Mouse (Mus musculus): ENCODE results near the gene Tob2. TPM values are rescaled to one million over a fixed set of nuclear protein-coding genes. Genes with fewer than 3 reads are reported as not detected.

Gene Tob2
- total and polyA plus RNA-seq, 3 experiments: 5.6 to 25.3 (median 22.0) TPM

DNA sequence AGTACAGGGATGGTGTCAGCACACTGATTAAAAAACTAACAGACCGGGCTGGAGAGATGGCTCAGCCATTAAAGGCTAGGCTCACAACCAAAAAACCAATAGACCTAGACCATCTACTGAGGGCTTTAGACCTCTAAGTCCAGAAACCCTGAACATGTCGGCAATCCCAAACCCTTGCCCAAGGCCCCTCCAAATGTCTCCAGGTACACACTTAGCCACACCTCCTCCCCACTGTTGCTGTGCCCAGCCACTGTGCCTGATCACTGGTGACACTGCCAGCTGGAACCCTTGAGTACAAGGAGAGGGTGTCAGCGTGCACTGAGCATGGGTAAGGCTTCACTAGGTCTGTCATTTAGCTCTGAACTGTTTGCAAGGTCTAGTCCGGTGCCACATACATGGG, 60.2 kb downstream of the Tob2 start:
- Histone ChIP-seq H3K4me2 (ENCODE audit: insufficient read depth, low read depth, poor library complexity, severe bottlenecking) (no peak overlapping the region), H3K9ac (ENCODE audit: insufficient read depth, low read depth) (no peak overlapping the region), H3K9me3 (replicated peaks; ENCODE audit: low read length) (no peaks in the 10 kb centered on the region), H3K4me3 (replicated peaks in 1 of 3; ENCODE audit: low read depth in 2 of 3, low read length in 2 of 3, poor library complexity in 1 of 3) (no peak overlapping the region), H3K4me1 (ENCODE audit: control insufficient read depth in 1 of 2, insufficient read depth in 2 of 2) (peaks cover 0 to 11% of the 10 kb centered on the region in 2 experiments; a peak in 2 of 4 replicates), H3K36me3 (replicated peaks in 1 of 2; ENCODE audit: control insufficient read depth in 1 of 2, insufficient read depth in 1 of 2, low read length in 1 of 2) (peaks cover 5 to 28% of the 10 kb centered on the region in 2 experiments), H3K79me2 (replicated peaks; ENCODE audit: control insufficient read depth, extremely low read depth, insufficient read depth, poor library complexity, severe bottlenecking) (no peaks in the 10 kb centered on the region), H3K27ac (ENCODE audit: insufficient read depth, low read depth) (no peak overlapping the region), H3K27me3 (replicated peaks) (peaks cover 5% of the 10 kb centered on the region)
- DNase-seq (ENCODE audit: extremely low read depth): no peak
- dilution Hi-C loops (cut with MboI; ENCODE audit: extremely low pct_ligation_motif_present, extremely low pct_unique_long_range_greater_than_20kb, low sequenced_read_pairs) (no loop called here), in situ Hi-C loops (cut with MboI; ENCODE audit: low pct_ligation_motif_present, low pct_unique_long_range_greater_than_20kb, low sequenced_read_pairs) (no loop called here)
- no peak for TF ChIP-seq JUN (IDR thresholded peaks at IDR 0.05; ENCODE audit: insufficient read depth, low read depth, low read length)
- TF ChIP-seq MEF2A (IDR thresholded peaks at IDR 0.05; ENCODE audit: borderline replicate concordance, low read depth, low read length): no peak
- TF ChIP-seq TBP (conservative IDR thresholded peaks at IDR 0.05; ENCODE audit: low read depth, low read length): no peak
- no peak for TF ChIP-seq GABPA (IDR thresholded peaks at IDR 0.05; ENCODE audit: insufficient replicate concordance, low read depth, low read length)

Other genes starting within 250 kb of the Tob2 start
- 29.7 and 40.8 TPM in 2 replicates for gene L3mbtl2, start 194.9 kb downstream of the Tob2 start, total RNA-seq (2012; rRNA removed)
- 26.4 and 29.2 TPM in 2 replicates for gene L3mbtl2, start 194.9 kb downstream of the Tob2 start, total RNA-seq (2014; rRNA removed)
- 37.3 and 40.0 TPM in 2 replicates for gene L3mbtl2, start 194.9 kb downstream of the Tob2 start, polyA plus RNA-seq (2012; ENCODE audit: insufficient read length, low read depth)
- 0.17 and 0.21 TPM in 2 replicates for gene Chadl, start 161.5 kb downstream of the Tob2 start, total RNA-seq (2012; rRNA removed)
- not detected in 2 replicates for gene Chadl, start 161.5 kb downstream of the Tob2 start, total RNA-seq (2014; rRNA removed)
- gene Chadl, start 161.5 kb downstream of the Tob2 start, polyA plus RNA-seq (2012; ENCODE audit: insufficient read length, low read depth): 0.40 and 0.51 TPM in 2 replicates
- gene Zc3h7b, start 113.7 kb downstream of the Tob2 start, total RNA-seq (2012; rRNA removed): 19.7 and 20.4 TPM in 2 replicates
- 7.9 and 8.4 TPM in 2 replicates for gene Zc3h7b, start 113.7 kb downstream of the Tob2 start, total RNA-seq (2014; rRNA removed)
- 37.2 and 43.1 TPM in 2 replicates for gene Zc3h7b, start 113.7 kb downstream of the Tob2 start, polyA plus RNA-seq (2012; ENCODE audit: insufficient read length, low read depth)
- 180 and 227 TPM in 2 replicates for gene Rangap1, start 113.3 kb downstream of the Tob2 start, total RNA-seq (2012; rRNA removed)
- 128 and 130 TPM in 2 replicates for gene Rangap1, start 113.3 kb downstream of the Tob2 start, total RNA-seq (2014; rRNA removed)
- gene Rangap1, start 113.3 kb downstream of the Tob2 start, polyA plus RNA-seq (2012; ENCODE audit: insufficient read length, low read depth): 207 and 213 TPM in 2 replicates
- 12.8 and 14.9 TPM in 2 replicates for gene Tef, start 56.4 kb downstream of the Tob2 start, total RNA-seq (2012; rRNA removed)
- 14.4 and 14.7 TPM in 2 replicates for gene Tef, start 56.4 kb downstream of the Tob2 start, total RNA-seq (2014; rRNA removed)
- 15.8 and 17.2 TPM in 2 replicates for gene Tef, start 56.4 kb downstream of the Tob2 start, polyA plus RNA-seq (2012; ENCODE audit: insufficient read length, low read depth)
- gene Phf5a, start 13.1 kb upstream of the Tob2 start, total RNA-seq (2012; rRNA removed): 86.3 and 126 TPM in 2 replicates
- gene Phf5a, start 13.1 kb upstream of the Tob2 start, total RNA-seq (2014; rRNA removed): 116 and 137 TPM in 2 replicates
- gene Phf5a, start 13.1 kb upstream of the Tob2 start, polyA plus RNA-seq (2012; ENCODE audit: insufficient read length, low read depth): 177 and 228 TPM in 2 replicates
- gene Aco2, start 13.5 kb upstream of the Tob2 start, total RNA-seq (2012; rRNA removed): 177 and 190 TPM in 2 replicates
- gene Aco2, start 13.5 kb upstream of the Tob2 start, total RNA-seq (2014; rRNA removed): 150 and 161 TPM in 2 replicates
- gene Aco2, start 13.5 kb upstream of the Tob2 start, polyA plus RNA-seq (2012; ENCODE audit: insufficient read length, low read depth): 205 and 222 TPM in 2 replicates
- 59.3 and 64.9 TPM in 2 replicates for gene Polr3h, start 67.4 kb upstream of the Tob2 start, total RNA-seq (2012; rRNA removed)
- 40.5 and 40.7 TPM in 2 replicates for gene Polr3h, start 67.4 kb upstream of the Tob2 start, total RNA-seq (2014; rRNA removed)
- gene Polr3h, start 67.4 kb upstream of the Tob2 start, polyA plus RNA-seq (2012; ENCODE audit: insufficient read length, low read depth): 153 and 224 TPM in 2 replicates
- gene Csdc2, start 78.0 kb upstream of the Tob2 start, total RNA-seq (2012; rRNA removed): 0.08 and 0.13 TPM in 2 replicates
- gene Csdc2, start 78.0 kb upstream of the Tob2 start, total RNA-seq (2014; rRNA removed): not detected in 2 replicates
- gene Csdc2, start 78.0 kb upstream of the Tob2 start, polyA plus RNA-seq (2012; ENCODE audit: insufficient read length, low read depth): 0.43 and 0.45 TPM in 2 replicates
- gene Pmm1, start 102.1 kb upstream of the Tob2 start, total RNA-seq (2012; rRNA removed): 120 and 128 TPM in 2 replicates
- gene Pmm1, start 102.1 kb upstream of the Tob2 start, total RNA-seq (2014; rRNA removed): 48.3 and 51.8 TPM in 2 replicates
- gene Pmm1, start 102.1 kb upstream of the Tob2 start, polyA plus RNA-seq (2012; ENCODE audit: insufficient read length, low read depth): 140 and 153 TPM in 2 replicates
- gene 1700029P11Rik, start 121.7 kb upstream of the Tob2 start, total RNA-seq (2012; rRNA removed): not detected in 2 replicates
- gene 1700029P11Rik, start 121.7 kb upstream of the Tob2 start, total RNA-seq (2014; rRNA removed): not detected in 2 replicates
- gene 1700029P11Rik, start 121.7 kb upstream of the Tob2 start, polyA plus RNA-seq (2012; ENCODE audit: insufficient read length, low read depth): not detected in 2 replicates
- gene Xrcc6, start 129.0 kb upstream of the Tob2 start, total RNA-seq (2012; rRNA removed): 67.3 and 80.0 TPM in 2 replicates
- gene Xrcc6, start 129.0 kb upstream of the Tob2 start, total RNA-seq (2014; rRNA removed): 79.5 and 83.5 TPM in 2 replicates
- 80.8 and 94.0 TPM in 2 replicates for gene Xrcc6, start 129.0 kb upstream of the Tob2 start, polyA plus RNA-seq (2012; ENCODE audit: insufficient read length, low read depth)
- 10.9 and 11.3 TPM in 2 replicates for gene Desi1, start 175.1 kb upstream of the Tob2 start, total RNA-seq (2012; rRNA removed)
- gene Desi1, start 175.1 kb upstream of the Tob2 start, total RNA-seq (2014; rRNA removed): 7.6 and 10.0 TPM in 2 replicates
- gene Desi1, start 175.1 kb upstream of the Tob2 start, polyA plus RNA-seq (2012; ENCODE audit: insufficient read length, low read depth): 39.2 and 47.3 TPM in 2 replicates
- 167 and 225 TPM in 2 replicates for gene Snu13, start 188.8 kb upstream of the Tob2 start, total RNA-seq (2012; rRNA removed)
- 558 and 575 TPM in 2 replicates for gene Snu13, start 188.8 kb upstream of the Tob2 start, total RNA-seq (2014; rRNA removed)
- gene Snu13, start 188.8 kb upstream of the Tob2 start, polyA plus RNA-seq (2012; ENCODE audit: insufficient read length, low read depth): 433 and 587 TPM in 2 replicates
- 0.04 TPM in 2 replicates for gene 4930407I10Rik, start 200.4 kb upstream of the Tob2 start, total RNA-seq (2012; rRNA removed)
- not detected in 2 replicates for gene 4930407I10Rik, start 200.4 kb upstream of the Tob2 start, total RNA-seq (2014; rRNA removed)
- gene 4930407I10Rik, start 200.4 kb upstream of the Tob2 start, polyA plus RNA-seq (2012; ENCODE audit: insufficient read length, low read depth): not detected in 2 replicates
- 0.04 TPM in 1 of 2 replicates, not detected in the other for gene Mei1, start 211.2 kb upstream of the Tob2 start, total RNA-seq (2012; rRNA removed)
- gene Mei1, start 211.2 kb upstream of the Tob2 start, total RNA-seq (2014; rRNA removed): not detected in 2 replicates
- not detected in 2 replicates for gene Mei1, start 211.2 kb upstream of the Tob2 start, polyA plus RNA-seq (2012; ENCODE audit: insufficient read length, low read depth)

All from CH12.LX (cell line).